Mouse (Mus musculus) spleen, postnatal 14 days (tissue): ENCODE measurements around the gene Tubgcp2.

Experiments
- DNase-seq, 2 experiments: peaks; one replicate each; pipeline ENCODE4 v3.0.0; 2021 to 2022; ENCODE audit warnings: low spot score in 2 of 2

Gene Tubgcp2

GRCm38 (mm10) chr7:139980778-139981177 is 55.7 kb downstream of the Tubgcp2 start:
- no peak for DNase-seq

- DNase-seq, result no peak
These were observed 57.3 kb downstream of the Tubgcp2 start for GRCm38 (mm10) chr7:139979011-139979719.

- DNase-seq, result peak; percentile 29 to 38
These were observed 58.1 kb downstream of the Tubgcp2 start, which contains the start of gene 6430531B16Rik for GRCm38 (mm10) chr7:139978278-139978892. TSS of gene 6430531B16Rik (minus strand) at chr7:139978755.

- DNase-seq, result no peak
These were observed 61.0 kb downstream of the Tubgcp2 start for GRCm38 (mm10) chr7:139975471-139975870.

- no peak for DNase-seq
These were observed 62.2 kb downstream of the Tubgcp2 start for GRCm38 (mm10) chr7:139974307-139974706.

GRCm38 (mm10) chr7:139972923-139973331 is 63.5 kb downstream of the Tubgcp2 start:
- no peak for DNase-seq

GRCm38 (mm10) chr7:139971436-139971835 is 65.0 kb downstream of the Tubgcp2 start:
- DNase-seq, result no peak

- DNase-seq, result no peak
These were observed 65.5 kb downstream of the Tubgcp2 start for GRCm38 (mm10) chr7:139970979-139971378.

GRCm38 (mm10) chr7:139970216-139970919 is 66.1 kb downstream of the Tubgcp2 start:
- DNase-seq, result no peak

- peak; percentile 49 to 63 for DNase-seq
These were observed 66.9 kb downstream of the Tubgcp2 start for GRCm38 (mm10) chr7:139969348-139970130.

- DNase-seq, result no peak
These were observed 68.0 kb downstream of the Tubgcp2 start for GRCm38 (mm10) chr7:139968428-139968827.

GRCm38 (mm10) chr7:139967175-139967574 is 69.3 kb downstream of the Tubgcp2 start:
- DNase-seq, result no peak

GRCm38 (mm10) chr7:139963814-139964213 is 72.7 kb downstream of the Tubgcp2 start:
- DNase-seq, result no peak

- no peak for DNase-seq
These were observed 75.3 kb downstream of the Tubgcp2 start for GRCm38 (mm10) chr7:139961141-139961540.

GRCm38 (mm10) chr7:139957958-139958357 is 78.5 kb downstream of the Tubgcp2 start:
- no peak for DNase-seq

- no peak for DNase-seq
These were observed 79.0 kb downstream of the Tubgcp2 start for GRCm38 (mm10) chr7:139957437-139957836.

- DNase-seq, result no peak
These were observed 79.8 kb downstream of the Tubgcp2 start for GRCm38 (mm10) chr7:139956658-139957057.

GRCm38 (mm10) chr7:139955505-139955904 is 81.0 kb downstream of the Tubgcp2 start:
- DNase-seq, result no peak

- no peak for DNase-seq
These were observed 84.4 kb downstream of the Tubgcp2 start for GRCm38 (mm10) chr7:139951991-139952633.

- no peak for DNase-seq
These were observed 85.4 kb downstream of the Tubgcp2 start for GRCm38 (mm10) chr7:139951079-139951478.

- DNase-seq, result peak in 1 of 2 experiments; percentile 15
These were observed 86.0 kb downstream of the Tubgcp2 start for GRCm38 (mm10) chr7:139950283-139950971.
